Mouse (Mus musculus): ENCODE measurements at regions not wholly inside any gene's neighbourhood (a gene's known extent, or its start where the extent isn't known, plus 50 kb on each side); places are given as distances from the start of the nearest gene placed in this dataset.

DNA sequence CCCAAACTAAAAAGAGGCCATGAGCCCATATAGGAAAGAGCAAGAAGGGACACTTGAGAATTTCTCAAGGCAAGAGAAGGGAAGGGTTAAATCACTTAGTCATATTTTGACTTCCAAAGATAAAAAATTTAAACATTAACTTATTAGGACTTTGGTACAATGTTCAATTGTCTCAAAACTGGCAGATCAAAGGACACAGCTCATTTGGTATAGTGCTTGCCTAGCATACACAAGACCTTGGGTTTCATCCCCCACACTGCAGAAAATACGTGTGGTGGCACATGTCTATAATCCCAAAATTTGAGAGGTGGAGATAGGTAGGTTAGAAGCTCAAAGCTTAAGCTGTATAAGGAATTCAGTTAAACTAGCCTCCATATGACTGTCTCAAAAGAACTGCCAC is 658.4 kb upstream of the Pfkp start:
- no peak for DNase-seq (ENCODE audit: low read depth)

DNA sequence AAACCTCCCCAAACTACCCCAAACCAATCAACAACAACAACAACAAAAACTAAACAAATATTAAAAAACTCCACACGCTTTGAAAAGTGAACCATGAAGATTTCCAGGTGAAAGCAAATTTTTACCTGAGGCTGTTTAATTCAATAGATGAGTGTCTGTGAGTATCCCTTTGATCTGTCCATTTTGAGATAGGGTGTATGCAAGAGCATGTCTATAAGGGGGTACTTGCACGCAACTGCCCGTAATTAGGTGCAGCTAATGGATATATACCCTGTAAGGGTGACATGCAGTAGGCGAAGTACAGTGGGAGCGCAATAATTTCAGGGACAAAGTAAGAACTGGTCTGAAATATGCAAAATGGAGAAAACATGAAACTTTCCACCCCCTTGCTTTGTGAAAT is 658.8 kb upstream of the Pfkp start:
- no peak for DNase-seq (ENCODE audit: low read depth)

DNA sequence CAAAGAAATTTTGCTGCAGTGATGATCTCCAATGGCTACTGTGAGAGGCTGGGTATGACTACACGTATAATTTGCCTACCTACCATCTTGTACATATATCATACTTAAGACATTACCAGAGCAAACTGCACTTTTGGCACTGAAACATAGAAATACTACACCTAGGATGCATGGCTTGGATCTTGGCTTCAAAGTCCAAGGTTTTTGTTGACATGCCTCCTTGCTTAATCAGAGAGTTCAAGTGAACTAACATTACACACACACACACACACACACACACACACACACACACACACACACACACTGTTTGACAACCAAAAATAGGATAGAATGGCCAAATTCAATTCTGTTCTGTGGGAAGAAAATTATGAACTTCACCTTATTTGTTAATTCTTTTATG is 664.9 kb upstream of the Pfkp start:
- no peak for DNase-seq (ENCODE audit: low read depth)

DNA sequence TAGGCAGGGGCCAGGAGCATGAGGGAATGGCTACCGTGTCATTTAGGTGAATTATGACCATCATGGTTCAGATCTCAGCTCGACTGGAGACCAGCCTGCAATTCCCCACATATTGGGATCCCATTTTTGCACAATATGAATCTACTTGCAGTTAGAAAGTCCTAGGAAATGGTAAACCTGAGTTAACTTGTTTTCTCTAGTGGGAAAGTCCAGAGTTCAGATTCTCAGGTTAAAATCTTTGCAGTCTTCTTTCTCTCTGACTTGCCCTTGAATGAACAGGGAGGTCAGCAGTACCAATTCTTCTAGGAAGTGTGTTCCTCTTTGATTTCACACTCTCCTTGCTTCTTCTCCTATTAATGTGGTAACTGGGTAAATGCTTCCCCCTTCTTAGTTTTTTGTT is 681.6 kb upstream of the Pfkp start:
- DNase-seq (ENCODE audit: low read depth), result no peak

DNA sequence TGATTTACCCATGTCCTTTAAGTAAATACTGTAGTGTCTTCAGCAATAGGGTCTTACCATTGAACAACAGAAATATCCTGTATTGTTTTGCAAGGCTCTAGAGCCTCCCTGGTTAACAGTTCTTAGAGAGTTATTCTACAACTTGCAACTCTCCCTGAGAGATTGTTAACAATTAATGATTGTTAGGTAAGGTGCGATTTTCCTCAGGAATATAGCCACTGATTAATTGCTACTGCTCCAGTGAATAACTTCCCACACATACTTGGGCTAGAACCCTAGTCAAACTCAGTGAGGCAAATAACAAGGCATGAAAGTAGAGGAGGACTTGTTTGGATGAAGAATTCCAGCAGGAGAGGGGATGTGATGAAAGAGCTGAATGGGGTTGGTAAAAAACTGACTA is 697.2 kb upstream of the Pfkp start:
- DNase-seq (ENCODE audit: low read depth), result no peak

DNA sequence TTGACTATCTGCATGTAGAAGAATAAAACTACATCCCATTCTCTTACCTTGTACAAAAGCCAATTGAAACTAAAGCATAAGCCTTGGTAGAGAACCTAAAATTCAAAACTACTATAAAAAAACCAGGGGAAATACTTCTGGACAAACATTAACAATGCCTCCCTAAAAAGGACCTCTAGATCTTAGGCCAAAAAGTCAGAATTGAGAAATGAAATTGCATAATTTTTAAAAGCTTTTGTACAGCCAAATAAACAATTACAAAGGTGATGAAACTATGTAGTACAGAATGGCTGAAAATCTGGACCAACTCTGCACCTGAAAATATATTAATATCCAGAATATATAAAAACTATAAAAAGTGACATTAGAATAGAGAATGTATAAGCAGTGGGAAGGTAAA is 699.9 kb upstream of the Pfkp start:
- no peak for DNase-seq (ENCODE audit: low read depth)

DNA sequence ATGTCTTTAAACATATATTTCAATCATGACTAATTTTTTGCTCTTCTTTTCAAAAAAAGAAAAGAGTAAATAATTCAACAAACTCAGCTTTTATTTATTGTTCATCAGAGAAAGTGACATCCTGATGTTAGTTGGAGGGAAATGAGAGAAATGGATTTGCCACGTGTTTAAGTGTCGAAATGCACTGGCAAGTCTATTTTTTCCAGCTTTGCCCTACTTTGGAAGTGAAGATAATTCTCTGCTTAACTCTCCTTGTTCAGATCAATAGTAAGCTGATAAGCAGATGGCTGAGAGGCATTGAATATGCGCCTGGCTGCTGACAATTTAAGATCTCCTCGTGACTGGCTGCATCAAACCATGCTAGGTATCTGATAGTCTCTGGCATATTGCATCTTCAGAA is 704.4 kb upstream of the Pfkp start:
- DNase-seq (ENCODE audit: low read depth), result no peak

DNA sequence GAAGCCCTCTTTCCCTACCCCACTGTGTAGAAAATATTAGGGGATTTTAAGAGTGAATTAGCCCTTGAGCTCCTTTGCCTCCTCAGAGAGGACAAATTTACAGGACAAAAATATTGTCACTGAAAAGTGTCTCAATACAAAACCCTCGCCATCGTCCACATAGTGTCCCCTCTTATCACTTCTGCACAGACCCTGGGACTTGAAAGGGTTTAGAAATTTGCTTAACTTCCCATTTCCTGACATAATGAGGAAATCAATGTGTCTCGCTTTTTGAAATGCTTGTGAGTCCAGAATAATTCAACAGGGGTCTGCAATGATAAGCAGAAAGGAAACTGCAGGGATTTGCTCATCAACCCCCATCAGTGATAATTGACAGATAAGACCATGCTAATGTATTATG is 708.5 kb upstream of the Pfkp start:
- DNase-seq (ENCODE audit: low read depth), result peak; percentile 3

DNA sequence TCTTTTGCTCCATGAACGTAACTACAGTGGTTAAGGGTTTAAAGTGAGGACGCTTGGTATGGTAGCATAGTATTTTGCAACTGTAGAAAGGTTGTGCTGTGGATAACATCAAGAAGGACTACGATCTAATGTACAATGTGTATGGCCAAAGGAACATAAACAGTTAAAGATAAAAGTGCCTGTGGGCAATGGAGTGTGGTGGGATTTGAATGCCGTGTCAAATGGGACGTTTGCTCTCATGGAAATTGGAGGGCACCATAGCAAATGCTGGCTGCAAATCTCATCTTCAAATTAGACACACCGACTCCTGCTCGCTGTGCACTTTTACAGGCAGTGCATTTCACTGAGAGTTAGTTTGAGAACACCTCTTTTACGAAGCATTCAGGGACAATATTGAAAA is 725.0 kb upstream of the Pfkp start:
- DNase-seq (ENCODE audit: low read depth), result no peak

DNA sequence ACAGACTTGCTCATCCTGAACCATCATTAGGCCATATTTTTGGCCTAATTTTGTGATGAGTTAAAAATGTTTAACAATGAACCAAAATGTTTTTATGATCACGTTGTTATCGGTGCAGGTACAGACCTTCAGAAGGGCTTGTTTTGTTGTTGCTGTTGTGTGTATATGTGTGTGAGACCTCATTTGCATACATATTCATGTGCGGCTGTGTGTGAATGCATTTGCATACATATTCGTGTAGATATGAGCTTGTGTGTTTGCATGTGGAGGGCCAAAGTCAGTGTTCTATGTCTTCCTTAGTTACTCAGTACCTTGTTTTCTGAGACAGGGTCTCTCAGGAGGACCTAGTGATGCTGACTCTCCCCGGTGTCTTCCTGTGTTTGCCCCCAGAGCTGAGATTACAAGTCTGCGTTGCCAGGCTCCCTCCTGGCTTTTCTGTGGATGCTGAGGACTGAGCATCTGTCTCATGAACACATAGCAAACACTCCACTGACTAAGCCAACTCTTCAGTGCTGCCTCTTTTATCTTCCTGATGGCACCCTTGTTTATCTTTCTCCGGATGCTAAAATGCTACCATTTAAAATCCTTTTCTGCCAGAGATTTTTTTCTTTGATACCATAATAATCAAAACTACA is 726.5 kb upstream of the Pfkp start:
- DNase-seq (ENCODE audit: low read depth), result no peak

DNA sequence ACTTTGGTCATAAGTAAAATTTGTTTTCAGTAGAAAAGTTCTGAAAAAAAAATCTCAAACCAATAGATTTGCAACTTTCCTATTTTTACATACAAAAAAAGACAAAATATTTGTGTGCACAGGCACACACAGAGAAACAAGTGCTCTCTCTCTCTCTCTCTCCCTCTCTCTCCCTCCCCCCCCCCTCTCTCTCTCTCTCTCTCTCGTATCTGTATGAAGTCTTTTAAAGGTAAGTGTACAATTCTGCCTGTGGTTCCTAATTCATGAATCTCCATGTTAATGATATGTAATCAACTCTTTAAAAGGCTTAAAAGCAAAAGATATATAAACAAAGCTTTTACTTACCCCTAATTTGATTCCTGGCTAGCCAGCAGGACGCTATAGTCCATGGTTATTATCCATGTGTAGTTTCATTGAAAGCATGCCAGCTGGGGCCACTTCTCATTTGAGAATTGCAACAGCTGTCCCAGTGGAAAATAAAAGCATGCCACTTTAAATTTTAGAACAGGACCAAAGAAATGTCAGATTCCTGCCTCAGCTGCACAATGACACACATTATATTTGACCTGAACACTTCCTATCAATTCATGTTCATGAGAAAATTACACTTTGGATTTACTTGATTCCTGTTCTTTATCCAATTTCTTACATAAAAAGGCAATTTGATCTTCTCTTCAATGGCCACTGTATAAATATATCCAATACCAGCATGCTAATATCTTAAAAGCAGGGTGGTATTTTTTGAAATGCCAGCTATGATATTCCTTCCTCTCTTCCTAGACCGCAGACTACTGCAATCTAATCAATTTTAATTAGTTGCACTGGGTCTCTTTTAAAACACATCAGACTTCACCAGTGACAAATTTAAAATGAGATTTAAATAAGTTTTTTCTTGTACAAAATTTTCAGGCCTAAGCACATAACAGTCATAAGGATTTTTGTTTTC is 766.0 kb upstream of the Pfkp start:
- no peak for DNase-seq (ENCODE audit: low read depth)

DNA sequence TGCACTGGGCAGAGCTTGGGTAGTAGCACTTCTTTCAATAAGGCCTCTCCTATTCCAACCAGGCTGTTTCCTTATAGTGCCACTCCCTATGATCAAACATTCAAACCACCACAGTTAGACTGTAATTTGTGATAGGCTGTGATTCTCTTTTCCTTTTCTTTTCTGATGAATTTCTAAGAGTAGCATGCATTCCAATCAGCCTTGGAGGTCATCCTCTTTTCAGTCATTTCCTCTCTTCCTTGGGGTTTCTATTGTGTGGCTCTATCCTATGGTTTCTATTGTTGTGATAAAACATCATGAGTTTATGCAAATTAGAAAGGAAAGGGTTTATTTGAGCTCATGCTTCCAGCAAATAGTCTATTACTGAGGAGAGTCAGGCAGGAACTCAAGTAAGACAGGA is 774.9 kb upstream of the Adarb2 start:
- DNase-seq (ENCODE audit: low read depth), result no peak

DNA sequence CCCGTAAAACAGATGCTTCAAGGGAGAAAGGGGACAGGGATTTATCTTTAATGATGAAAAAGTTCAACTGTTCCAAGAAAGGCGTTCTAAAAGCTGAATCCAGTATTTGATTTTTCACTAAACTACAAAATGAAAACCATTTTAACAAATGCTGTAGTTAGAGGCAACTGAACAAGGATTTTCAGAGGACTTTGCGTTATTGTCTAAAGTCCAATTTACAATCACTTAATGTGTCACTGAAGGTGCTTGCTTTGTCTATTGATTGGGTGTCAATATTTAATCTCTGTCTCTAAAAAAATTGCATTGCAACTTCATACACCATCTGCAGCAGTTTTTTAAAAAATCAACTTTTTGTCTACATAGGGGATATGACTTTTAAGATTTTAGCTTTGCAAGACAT is 773.4 kb upstream of the Adarb2 start:
- DNase-seq (ENCODE audit: low read depth), result no peak

DNA sequence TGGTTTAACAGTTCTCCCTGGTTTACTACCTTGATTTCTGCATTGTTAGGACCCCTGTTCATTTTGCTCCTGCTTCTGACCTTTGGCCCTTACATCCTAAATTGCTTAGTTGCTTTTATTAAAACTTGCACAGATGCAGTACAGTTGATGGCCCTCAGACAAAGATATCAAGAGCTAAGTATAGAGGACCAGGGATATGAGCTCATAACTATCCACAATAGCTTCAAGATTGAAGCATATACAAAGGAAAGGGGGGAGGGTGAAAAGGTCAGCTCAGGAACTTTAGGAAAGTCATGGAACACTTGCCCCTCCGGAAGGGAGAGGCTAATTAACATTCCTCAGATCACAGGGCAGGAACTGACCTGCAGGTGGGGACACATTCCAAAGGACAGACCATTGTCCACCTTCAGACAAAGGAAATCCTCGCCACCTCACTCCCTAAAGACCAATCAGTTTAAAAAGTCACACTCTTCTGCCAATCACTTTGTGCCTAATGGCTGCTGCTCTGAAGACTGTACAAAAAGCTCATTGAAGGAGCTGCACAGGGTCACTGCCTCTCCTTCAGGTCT is 751.1 kb upstream of the Adarb2 start:
- DNase-seq (ENCODE audit: low read depth), result no peak

DNA sequence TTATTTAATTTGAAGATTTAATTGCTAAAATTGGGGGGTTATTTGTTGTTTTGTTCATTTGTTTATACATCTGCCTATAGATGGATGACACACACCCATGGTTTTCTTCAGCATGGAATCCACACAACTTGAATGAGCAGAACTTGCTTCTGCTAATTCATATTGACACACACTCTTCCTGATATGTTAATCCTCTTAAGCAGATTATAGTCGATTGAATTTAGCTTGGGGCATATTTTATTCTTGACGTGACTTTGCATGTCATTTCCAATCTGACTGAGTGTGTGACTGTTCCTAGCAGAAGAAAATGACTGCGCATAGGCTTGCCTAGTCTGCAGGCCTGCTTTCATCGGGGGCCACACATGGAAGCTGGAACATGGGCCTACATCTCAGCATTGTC is 727.0 kb upstream of the Adarb2 start:
- no peak for DNase-seq (ENCODE audit: low read depth)

DNA sequence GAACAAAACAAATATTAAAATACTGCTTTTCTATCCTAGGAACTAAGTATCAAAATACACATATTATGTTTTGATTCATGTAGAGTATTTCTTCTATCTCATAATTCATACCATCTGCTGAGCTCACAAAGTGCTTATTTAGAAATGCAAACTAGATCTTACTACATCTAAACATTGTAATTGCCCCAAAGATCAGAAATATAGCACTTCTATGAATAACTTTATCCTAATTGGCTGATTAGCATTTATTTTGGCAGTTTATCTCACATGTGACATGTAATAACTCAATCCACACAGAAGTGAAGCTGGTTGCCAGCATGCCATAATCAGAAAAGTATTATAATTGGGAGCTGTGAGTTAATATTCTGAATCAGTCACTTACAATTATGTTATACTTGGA is 684.6 kb upstream of the Adarb2 start:
- DNase-seq (ENCODE audit: low read depth), result no peak

DNA sequence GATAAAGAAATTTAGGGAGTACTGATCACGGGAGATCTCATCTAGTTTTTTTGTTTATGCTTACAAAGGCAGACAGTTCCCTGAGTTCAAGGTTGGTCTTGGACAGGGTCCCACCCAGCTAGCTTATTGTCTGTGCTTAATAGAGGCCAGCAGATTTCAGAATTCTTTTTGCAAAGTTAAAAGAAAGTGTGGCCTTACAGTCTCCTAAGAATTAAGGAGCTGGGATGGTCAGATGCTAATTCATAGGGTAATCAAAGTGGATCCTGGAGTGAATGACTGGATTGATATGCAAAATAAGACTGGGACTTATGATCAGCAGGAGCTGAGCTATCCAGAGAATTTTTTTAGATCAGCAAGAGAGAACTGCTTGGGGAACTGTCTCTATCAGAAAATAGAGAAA is 678.2 kb upstream of the Adarb2 start:
- no peak for DNase-seq (ENCODE audit: low read depth)

DNA sequence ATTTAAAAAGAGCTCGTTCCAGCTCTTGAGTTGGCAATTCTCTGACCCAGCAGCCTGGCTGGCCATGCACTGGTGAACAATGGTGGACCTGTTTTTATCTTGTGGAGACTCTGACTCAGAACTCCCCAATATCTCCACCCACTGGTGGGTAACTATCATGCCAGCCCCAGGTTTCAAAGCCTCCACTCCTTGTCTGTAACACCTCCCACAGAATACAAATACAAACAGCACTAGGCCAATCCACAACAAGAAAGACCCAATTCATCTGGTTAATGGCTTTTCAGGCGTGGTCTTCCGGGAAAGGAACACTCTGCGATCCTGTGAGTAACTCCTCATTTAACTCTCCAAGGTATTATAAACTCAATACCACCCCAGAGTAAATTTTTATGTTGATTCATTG is 663.8 kb upstream of the Adarb2 start:
- no peak for DNase-seq (ENCODE audit: low read depth)

DNA sequence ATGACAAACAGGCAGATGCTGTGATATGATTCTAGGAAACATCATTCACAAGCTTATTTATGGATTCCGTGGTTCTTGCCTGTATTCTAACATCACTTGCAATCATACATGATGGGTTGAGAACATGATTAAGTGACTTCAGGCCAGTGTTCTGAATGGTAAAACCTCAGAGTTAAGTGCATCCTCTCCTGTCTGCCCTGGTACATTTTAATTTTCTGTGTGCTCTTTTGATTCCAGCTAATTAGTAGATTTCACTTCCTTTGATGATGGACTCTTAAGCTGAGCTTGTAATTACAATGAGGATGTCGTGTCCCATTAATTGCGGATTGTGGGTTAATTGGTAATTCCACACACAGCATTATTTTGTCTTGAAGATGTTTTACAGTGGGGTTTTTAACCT is 618.6 kb upstream of the Adarb2 start:
- DNase-seq (ENCODE audit: low read depth), result no peak

Measured in 416B (cell line).